Mouse (Mus musculus) macrophage (primary cell): ENCODE data around the gene Cdc37. TPM values are rescaled to one million over a fixed set of nuclear protein-coding genes. Genes with fewer than 3 reads are reported as not detected.

Source experiments
- H3K27ac ChIP-seq: fragments of 350-480 bp; formaldehyde crosslinking; 2 replicates; pipeline ENCODE4 v1.9.0; 2021
- H3K36me3 ChIP-seq: fragments of 350-480 bp; formaldehyde crosslinking; 2 replicates; pipeline ENCODE4 v1.9.0; 2021; ENCODE audit errors: inconsistent target
- H3K4me3 ChIP-seq: fragments of 350-480 bp; formaldehyde crosslinking; 2 replicates; pipeline ENCODE4 v1.9.0; 2021; ENCODE audit errors: inconsistent target
- H3K79me2 ChIP-seq: fragments of 350-480 bp; formaldehyde crosslinking; 2 replicates; pipeline ENCODE4 v1.9.0; 2021; ENCODE audit errors: inconsistent target
- WGBS: methylation state at CpG from one replicate; pipeline ENCODE4 v1.1.7; 2026; ENCODE audit warnings: inconsistent platforms; ENCODE audit not compliant: missing documents; 5-methylcytosine and 5-hydroxymethylcytosine counted together
- polyA plus RNA-seq: library from polyadenylated mRNA; stranded (reverse); fragments of 250-400 nt; gene quantifications from 3 replicates; pipeline ENCODE4 v1.2.4, GENCODE M21; 2018; ENCODE audit warnings: inconsistent platforms

Cdc37 gene
- polyA plus RNA-seq, 1 experiment from 2014 or later, result 206 TPM

GRCm38 (mm10) chr9:21181421-21182220, 31.8 kb upstream of the Cdc37 start:
- Histone ChIP-seq H3K27ac (peak overlapping the region; percentile 44), H3K36me3 (no peaks in the 10 kb centered on the region), H3K79me2 (peaks cover 14% of the 10 kb centered on the region; the same call in 1 of the 2 replicates), H3K4me3 (peak overlapping the region; percentile 60)
- under 1% methylated on average over 48 of the region's 48 CpGs for WGBS

- Histone ChIP-seq H3K4me3 (no peak overlapping the region), H3K79me2 (peaks cover 14% of the 10 kb centered on the region; the same call in 1 of the 2 replicates), H3K36me3 (no peaks in the 10 kb centered on the region), H3K27ac (no peak overlapping the region)
- WGBS, result 73% methylated on average over 1 of the region's 1 CpGs
Observed at GRCm38 (mm10) chr9:21180841-21181240, 31.1 kb upstream of the Cdc37 start.

DNA sequence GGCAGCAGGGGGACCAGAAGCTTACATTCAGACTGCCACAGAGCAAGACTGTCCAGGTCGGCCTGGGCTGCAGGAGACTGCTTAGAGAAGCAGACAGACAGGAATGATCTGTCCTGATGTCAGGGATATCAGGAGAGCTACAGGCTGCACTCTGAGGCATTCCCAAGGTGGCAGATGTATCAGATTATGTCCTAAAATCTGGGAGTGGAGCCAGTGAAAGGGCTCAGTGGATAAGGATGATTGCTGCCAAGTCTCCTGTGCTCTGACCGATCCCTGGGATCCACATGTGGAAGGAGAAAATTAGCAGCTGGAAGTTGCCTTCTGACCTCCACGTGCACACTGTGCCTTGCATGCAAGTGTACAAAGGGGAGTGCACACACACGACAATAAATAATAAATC, 30.6 kb upstream of the Cdc37 start:
- H3K36me3 ChIP-seq, result no peaks in the 10 kb centered on the region
- peaks cover 14% of the 10 kb centered on the region; the same call in 1 of the 2 replicates for H3K79me2 ChIP-seq
- WGBS, result 94% methylated on average over 4 of the region's 4 CpGs
- no peak overlapping the region for H3K4me3 ChIP-seq
- no peak overlapping the region for H3K27ac ChIP-seq

DNA sequence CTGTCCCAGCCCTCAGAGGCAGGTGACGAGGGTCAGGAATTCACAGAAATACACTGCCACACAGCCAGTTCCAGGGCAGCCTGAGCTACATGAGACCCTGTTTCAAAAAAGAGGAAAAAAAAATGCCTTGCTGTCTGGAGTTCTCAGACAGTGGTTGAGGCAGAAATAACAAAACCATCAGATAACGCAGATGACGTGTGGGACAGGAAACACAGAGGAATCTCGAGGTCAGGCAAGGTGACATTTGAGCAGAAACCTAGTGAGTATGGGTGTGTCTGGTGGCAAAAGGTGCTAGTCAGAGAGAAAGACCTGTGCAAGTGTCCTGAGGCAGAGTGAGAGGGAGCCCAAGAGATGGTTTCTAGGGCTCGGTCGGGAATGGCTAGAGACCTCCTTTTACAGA, 22.6 kb upstream of the Cdc37 start:
- 78% methylated on average over 6 of the region's 6 CpGs for WGBS
- Histone ChIP-seq H3K4me3 (no peak overlapping the region), H3K79me2 (no peaks in the 10 kb centered on the region), H3K27ac (no peak overlapping the region), H3K36me3 (no peaks in the 10 kb centered on the region)

DNA sequence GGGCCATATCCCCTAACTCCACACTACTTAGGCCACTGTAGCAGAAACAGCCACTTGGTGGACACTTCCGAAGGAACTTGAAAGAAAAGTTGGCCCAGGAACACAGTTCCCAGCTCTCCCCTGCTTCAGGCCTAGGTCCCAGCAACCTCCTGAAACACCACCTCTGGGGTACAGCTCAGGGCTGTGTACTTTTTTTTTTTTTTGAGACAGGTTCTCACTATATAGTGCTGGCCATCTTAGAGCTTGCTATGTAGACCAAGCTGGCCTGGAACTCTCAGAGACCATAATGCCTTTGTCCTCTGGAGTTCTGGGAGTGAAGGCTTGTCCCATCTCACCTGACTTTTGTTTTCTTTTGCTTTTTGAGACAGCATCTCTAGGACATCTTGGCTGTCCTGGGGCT, 19.4 kb upstream of the Cdc37 start:
- H3K36me3 ChIP-seq, result no peaks in the 10 kb centered on the region
- no peaks in the 10 kb centered on the region for H3K79me2 ChIP-seq
- 75% methylated on average over 1 of the region's 1 CpGs for WGBS
- peak overlapping the region; percentile 98 for H3K27ac ChIP-seq
- no peak overlapping the region for H3K4me3 ChIP-seq

GRCm38 (mm10) chr9:21168161-21169123, 18.7 kb upstream of the Cdc37 start:
- peak overlapping the region; percentile 98 for H3K27ac ChIP-seq
- no peaks in the 10 kb centered on the region for H3K36me3 ChIP-seq
- H3K4me3 ChIP-seq, result peak overlapping the region; percentile 51
- no peaks in the 10 kb centered on the region for H3K79me2 ChIP-seq
- WGBS, result under 1% methylated on average over 30 of the region's 30 CpGs

GRCm38 (mm10) chr9:21167140-21168097, 17.6 kb upstream of the Cdc37 start:
- whole genome bisulfite sequencing, result 44% methylated on average over 10 of the region's 10 CpGs
- peak overlapping the region; percentile 51 for H3K4me3 ChIP-seq
- H3K79me2 ChIP-seq, result no peaks in the 10 kb centered on the region
- H3K36me3 ChIP-seq, result no peaks in the 10 kb centered on the region
- peak overlapping the region; percentile 98 for H3K27ac ChIP-seq

GRCm38 (mm10) chr9:21166516-21166915, 16.7 kb upstream of the Cdc37 start:
- Histone ChIP-seq H3K79me2 (no peaks in the 10 kb centered on the region), H3K27ac (0 out of 2 replicates have a peak overlapping the region, but pooled peaks have one; percentile 98), H3K36me3 (no peaks in the 10 kb centered on the region), H3K4me3 (no peak overlapping the region)
- 72% methylated on average over 3 of the region's 3 CpGs for WGBS

- Histone ChIP-seq H3K4me3 (no peak overlapping the region), H3K36me3 (no peaks in the 10 kb centered on the region), H3K79me2 (no peaks in the 10 kb centered on the region), H3K27ac (no peak overlapping the region)
- 3% methylated on average over 47 of the region's 47 CpGs for WGBS
Observed at GRCm38 (mm10) chr9:21165952-21166451, 16.2 kb upstream of the Cdc37 start.

DNA sequence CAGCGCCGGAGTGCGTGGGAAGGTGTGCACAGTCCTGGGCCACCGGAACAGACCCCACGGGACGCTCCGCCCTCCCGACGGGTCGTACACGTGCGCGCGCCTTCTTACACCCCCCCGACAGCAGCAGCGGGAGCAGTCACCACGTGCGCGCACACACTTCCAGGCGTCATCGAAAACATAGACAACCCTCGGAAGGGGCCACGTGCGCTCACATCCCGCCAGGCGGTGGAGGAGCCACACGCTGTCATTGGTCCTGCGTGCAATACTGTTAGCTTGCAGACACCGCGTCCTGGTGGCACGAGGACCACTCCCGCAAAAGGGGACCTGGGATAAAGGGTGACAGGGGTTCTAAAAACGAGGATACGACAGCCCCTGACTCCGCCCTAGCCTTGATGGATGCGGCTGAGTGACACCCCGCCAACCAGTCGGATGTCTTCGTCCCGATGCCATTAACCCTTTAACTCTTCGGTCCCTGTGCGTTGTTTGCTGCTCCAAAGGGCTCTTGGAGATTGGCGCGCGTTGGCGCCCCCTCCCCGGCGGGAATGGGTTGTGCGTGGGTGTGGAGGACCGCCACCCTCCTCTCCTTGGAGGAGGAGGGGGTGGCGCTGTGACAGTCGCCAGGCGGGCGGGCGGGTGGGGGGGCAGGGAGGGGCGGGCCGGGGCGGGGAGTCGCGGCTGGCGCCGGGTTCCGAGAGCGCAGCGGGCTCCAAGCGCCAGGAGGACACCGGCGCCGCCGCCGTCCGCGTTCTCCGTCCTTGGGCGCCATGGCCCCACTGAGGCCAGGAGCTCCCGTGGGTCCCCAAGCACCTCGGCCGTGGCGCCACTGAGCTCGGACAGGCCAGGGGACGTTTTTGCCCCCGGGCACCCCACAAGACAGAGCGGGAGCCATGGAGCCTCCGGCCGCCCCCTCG, 15.5 kb upstream of the Cdc37 start, which contains the start of gene Pde4a:
Pde4a (plus strand) TSS at position 674 of the 911 bp plus-strand sequence.
- Histone ChIP-seq H3K36me3 (no peaks in the 10 kb centered on the region), H3K4me3 (no peak within 1 kb of the TSS), H3K27ac (no peak within 1 kb of the TSS), H3K79me2 (no peaks in the 10 kb centered on the region)
- 4% methylated on average over 66 of the region's 86 CpGs for WGBS

GRCm38 (mm10) chr9:21164072-21164471, 14.3 kb upstream of the Cdc37 start:
- no peak overlapping the region for H3K27ac ChIP-seq
- no peaks in the 10 kb centered on the region for H3K36me3 ChIP-seq
- H3K79me2 ChIP-seq, result no peaks in the 10 kb centered on the region
- WGBS, result 4% methylated on average over 26 of the region's 26 CpGs
- H3K4me3 ChIP-seq, result no peak overlapping the region

DNA sequence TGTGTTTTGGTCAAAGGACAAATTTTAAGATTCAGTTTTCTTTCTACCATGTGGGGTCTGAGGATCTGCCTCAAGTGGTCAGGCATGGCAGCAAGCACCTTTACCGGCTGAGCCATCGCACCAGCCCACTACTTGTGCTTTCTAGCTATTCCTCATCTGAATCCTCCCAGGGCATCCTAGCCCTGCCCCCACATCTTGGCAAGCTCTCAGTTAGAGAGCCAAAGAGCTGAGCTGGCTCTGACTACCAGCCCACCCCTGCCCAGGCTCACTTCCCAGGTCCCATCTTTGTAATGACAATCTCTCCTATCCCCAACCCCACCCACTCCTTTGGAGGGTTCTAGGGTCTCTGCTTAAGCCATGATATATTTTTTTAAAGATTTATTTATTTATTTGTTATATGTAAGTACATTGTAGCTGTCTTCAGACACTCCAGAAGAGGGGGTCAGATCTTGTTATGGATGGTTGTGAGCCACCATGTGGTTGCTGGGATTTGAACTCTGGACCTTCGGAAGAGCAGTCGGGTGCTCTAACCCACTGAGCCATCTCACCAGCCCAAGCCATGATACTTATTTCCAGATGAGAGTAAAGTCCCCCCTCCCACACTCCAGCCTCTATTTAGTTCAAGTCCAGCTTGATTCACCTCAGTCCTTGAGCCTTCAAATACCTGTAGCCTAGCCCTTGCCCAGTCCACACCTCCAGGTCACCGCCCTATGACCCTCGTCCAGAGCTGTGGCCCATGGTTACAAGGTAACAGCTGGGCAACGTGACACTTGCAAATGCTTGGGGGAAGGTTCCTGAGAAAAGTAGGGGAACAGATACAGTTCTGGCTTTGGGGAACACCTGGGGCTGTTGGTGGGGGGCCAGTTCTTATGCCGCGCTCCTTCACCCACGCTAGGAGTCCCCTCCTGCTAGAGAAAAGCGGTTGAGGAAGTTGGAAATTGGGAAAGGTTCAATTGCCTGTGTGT, 13.6 kb upstream of the Cdc37 start:
- H3K36me3 ChIP-seq, result no peaks in the 10 kb centered on the region
- 54% methylated on average over 9 of the region's 11 CpGs for WGBS
- no peak overlapping the region for H3K4me3 ChIP-seq
- no peaks in the 10 kb centered on the region for H3K79me2 ChIP-seq
- no peak overlapping the region for H3K27ac ChIP-seq
